Mouse (Mus musculus) CH12.LX (cell line): Measurements from ENCODE around the gene Tlcd1. TPM values are rescaled to one million over a fixed set of nuclear protein-coding genes. Genes with fewer than 3 reads are reported as not detected.

Experiments used
- DNase-seq: peaks from one replicate; pipeline ENCODE4 v3.0.0-alpha.2; 2013; ENCODE audit errors: extremely low read depth
- H3K27ac ChIP-seq: 2 replicates; pipeline ENCODE4 v1.5.1; 2012; ENCODE audit warnings: low read depth, mild to moderate bottlenecking, control low read depth, moderate library complexity; ENCODE audit not compliant: insufficient read depth
- H3K27me3 ChIP-seq: replicated peaks from 2 replicates; pipeline ENCODE3; 2012; ENCODE audit warnings: inconsistent platforms
- H3K36me3 ChIP-seq, 2 experiments: replicated peaks in 1 of 2; 2 replicates each; pipeline versions ENCODE3 to v1.6.1; 2012; ENCODE audit warnings: inconsistent platforms in 1 of 2, low read length in 1 of 2, mild to moderate bottlenecking in 1 of 2, mixed read lengths in 1 of 2, moderate library complexity in 1 of 2; ENCODE audit not compliant: control insufficient read depth in 1 of 2, insufficient read depth in 1 of 2
- H3K4me1 ChIP-seq, 2 experiments: 2 replicates each; pipeline ENCODE4 v1.6.1; 2012; ENCODE audit warnings: inconsistent platforms in 1 of 2, moderate library complexity in 1 of 2; ENCODE audit not compliant: insufficient read depth in 2 of 2, control insufficient read depth in 1 of 2
- H3K4me2 ChIP-seq: 2 replicates; pipeline ENCODE4 v1.6.1; 2012; ENCODE audit warnings: low read depth, mild to moderate bottlenecking, control low read depth; ENCODE audit not compliant: poor library complexity, insufficient read depth, severe bottlenecking
- H3K4me3 ChIP-seq, 3 experiments: fragments of 150-350 bp in 1 of 3; sonication (generic) in 1 of 3; replicated peaks in 1 of 3; 2 replicates each; pipeline versions ENCODE3 to v1.5.1; 2011 to 2012; ENCODE audit warnings: low read depth in 2 of 3, low read length in 2 of 3, mild to moderate bottlenecking in 2 of 3, moderate library complexity in 2 of 3, control low read depth in 1 of 3, improper control_type of control experiment in 1 of 3, inconsistent platforms in 1 of 3, mixed read lengths in 1 of 3; ENCODE audit not compliant: poor library complexity in 1 of 3
- H3K79me2 ChIP-seq: replicated peaks from 2 replicates; pipeline ENCODE4 v1.6.1; 2012; ENCODE audit warnings: mild to moderate bottlenecking, moderate library complexity; ENCODE audit not compliant: control insufficient read depth, poor library complexity, insufficient read depth, severe bottlenecking; ENCODE audit errors: extremely low read depth
- H3K9ac ChIP-seq: 2 replicates; pipeline ENCODE4 v1.6.1; 2012; ENCODE audit warnings: low read depth, mild to moderate bottlenecking, control low read depth, moderate library complexity; ENCODE audit not compliant: insufficient read depth
- H3K9me3 ChIP-seq: replicated peaks from 2 replicates; pipeline ENCODE3; 2012; ENCODE audit warnings: low read length, inconsistent platforms, mixed read lengths
- BHLHE40 ChIP-seq: IDR thresholded peaks from 2 replicates; pipeline ENCODE4 v1.6.1; 2011; ENCODE audit warnings: mild to moderate bottlenecking, low read depth, low read length, improper control_type of control experiment
- CHD1 ChIP-seq: IDR thresholded peaks from 2 replicates; pipeline ENCODE4 v1.6.1; 2012; ENCODE audit warnings: low read depth, low read length, improper control_type of control experiment, inconsistent platforms
- CTCF ChIP-seq, 2 experiments: IDR thresholded peaks in 1 of 2; conservative IDR thresholded peaks in 1 of 2; 2 replicates each; pipeline ENCODE4 v1.5.1; 2011 to 2012; ENCODE audit warnings: low read depth in 2 of 2, low read length in 2 of 2, improper control_type of control experiment in 1 of 2, inconsistent platforms in 1 of 2, mild to moderate bottlenecking in 1 of 2, moderate library complexity in 1 of 2
- ELF1 ChIP-seq: IDR thresholded peaks from 2 replicates; pipeline ENCODE4 v1.6.1; 2014; ENCODE audit warnings: low read depth, mild to moderate bottlenecking, inconsistent platforms, low read length, improper control_type of control experiment
- EP300 ChIP-seq: IDR thresholded peaks from 2 replicates; pipeline ENCODE4 v1.6.1; 2011; ENCODE audit warnings: low read length, improper control_type of control experiment
- ETS1 ChIP-seq: conservative IDR thresholded peaks from 2 replicates; pipeline ENCODE4 v1.6.1; 2012; ENCODE audit warnings: low read depth, mild to moderate bottlenecking, inconsistent platforms, low read length, improper control_type of control experiment, moderate library complexity
- HCFC1 ChIP-seq: IDR thresholded peaks from 2 replicates; pipeline ENCODE4 v1.6.1; 2012; ENCODE audit warnings: low read depth, mild to moderate bottlenecking, inconsistent platforms, low read length, improper control_type of control experiment
- IRF4 ChIP-seq: IDR thresholded peaks from 2 replicates; pipeline ENCODE4 v1.6.1; 2014; ENCODE audit warnings: low read depth, mild to moderate bottlenecking, inconsistent platforms, low read length, improper control_type of control experiment
- JUN ChIP-seq: IDR thresholded peaks from 2 replicates; pipeline ENCODE4 v1.6.1; 2011; ENCODE audit warnings: low read depth, mild to moderate bottlenecking, low read length, improper control_type of control experiment, moderate library complexity; ENCODE audit not compliant: insufficient read depth
- JUND ChIP-seq: conservative IDR thresholded peaks from 2 replicates; pipeline ENCODE4 v1.6.1; 2011; ENCODE audit warnings: low read depth, low read length, improper control_type of control experiment
- MAZ ChIP-seq: IDR thresholded peaks from 2 replicates; pipeline ENCODE4 v1.6.1; 2012; ENCODE audit warnings: low read depth, mild to moderate bottlenecking, inconsistent platforms, low read length, improper control_type of control experiment, moderate library complexity
- MYC ChIP-seq: IDR thresholded peaks from 2 replicates; pipeline ENCODE4 v1.6.1; 2011; ENCODE audit warnings: low read depth, mild to moderate bottlenecking, improper control_type of control experiment, low read length
- NELFE ChIP-seq: IDR thresholded peaks from 2 replicates; pipeline ENCODE4 v1.6.1; 2011; ENCODE audit warnings: low read depth, low read length, improper control_type of control experiment
- NRF1 ChIP-seq: IDR thresholded peaks from 2 replicates; pipeline ENCODE4 v1.6.1; 2014; ENCODE audit warnings: low read depth, mild to moderate bottlenecking, inconsistent platforms, low read length, improper control_type of control experiment, moderate library complexity
- PAX5 ChIP-seq: IDR thresholded peaks from 2 replicates; pipeline ENCODE4 v1.6.1; 2012; ENCODE audit warnings: low read length, inconsistent platforms, mixed read lengths
- POLR2AphosphoS2 ChIP-seq: IDR thresholded peaks from 2 replicates; pipeline ENCODE4 v1.6.1; 2011; ENCODE audit warnings: low read depth, low read length, improper control_type of control experiment
- RCOR1 ChIP-seq: conservative IDR thresholded peaks from 2 replicates; pipeline ENCODE4 v1.6.1; 2012; ENCODE audit warnings: low read depth, mild to moderate bottlenecking, inconsistent platforms, low read length, improper control_type of control experiment
- SMC3 ChIP-seq: IDR thresholded peaks from 2 replicates; pipeline ENCODE4 v1.6.1; 2011; ENCODE audit warnings: low read depth, low read length, improper control_type of control experiment
- TBP ChIP-seq: conservative IDR thresholded peaks from 2 replicates; pipeline ENCODE4 v1.6.1; 2011; ENCODE audit warnings: low read depth, low read length, improper control_type of control experiment
- UBTF ChIP-seq: IDR thresholded peaks from 2 replicates; pipeline ENCODE4 v1.6.1; 2012; ENCODE audit warnings: low read depth, mild to moderate bottlenecking, inconsistent platforms, low read length, improper control_type of control experiment, moderate library complexity
- USF1 ChIP-seq: IDR thresholded peaks from 2 replicates; pipeline ENCODE4 v1.6.1; 2014; ENCODE audit warnings: low read depth, mild to moderate bottlenecking, inconsistent platforms, low read length, improper control_type of control experiment
- USF2 ChIP-seq: conservative IDR thresholded peaks from 2 replicates; pipeline ENCODE4 v1.6.1; 2011; ENCODE audit warnings: low read depth, low read length, improper control_type of control experiment
- ZKSCAN1 ChIP-seq: IDR thresholded peaks from 2 replicates; pipeline ENCODE4 v1.6.1; 2012; ENCODE audit warnings: low read depth, inconsistent platforms, low read length, improper control_type of control experiment, borderline replicate concordance
- ZMIZ1 ChIP-seq: IDR thresholded peaks from 2 replicates; pipeline ENCODE4 v1.6.1; 2012; ENCODE audit warnings: low read depth, mild to moderate bottlenecking, inconsistent platforms, low read length, improper control_type of control experiment
- dilution Hi-C: fragments of 300-500 bp; cut with MboI; formaldehyde crosslinking; loops from 2 replicates; pipeline ENCODE4 v1.14.3; 2020; ENCODE audit warnings: low sequenced_read_pairs; ENCODE audit not compliant: extremely low pct_unique_long_range_greater_than_20kb, extremely low pct_ligation_motif_present
- in situ Hi-C: fragments of 300-500 bp; cut with MboI; formaldehyde crosslinking; loops from 3 replicates; pipeline ENCODE4 v1.14.3; 2019; ENCODE audit warnings: low sequenced_read_pairs, low pct_ligation_motif_present, low pct_unique_long_range_greater_than_20kb, mixed read lengths
- polyA plus RNA-seq: library from polyadenylated mRNA; unstranded; fragments of >175 nt; gene quantifications from 2 replicates; pipeline ENCODE4 v1.2.1, GENCODE M21; 2012; ENCODE audit warnings: low read depth; ENCODE audit not compliant: insufficient read length
- total RNA-seq, 2 experiments: library from RNA; depleted of rRNA; stranded (reverse); fragments of 300-350 nt in 1 of 2; fragments of >200 nt in 1 of 2; gene quantifications; 2 replicates each; pipeline ENCODE4 v1.2.3; 2012 to 2014

The Tlcd1 gene
- total and polyA plus RNA-seq, 3 experiments, result 15.6 to 20.3 (median 16.4) TPM

- in situ Hi-C loops (no loop called here), dilution Hi-C loops (no loop called here)
- Histone ChIP-seq H3K4me3 (no peak overlapping the region), H3K79me2 (no peaks in the 10 kb centered on the region), H3K4me2 (no peak overlapping the region), H3K9ac (no peak overlapping the region), H3K36me3 (peaks cover 40 to 55% of the 10 kb centered on the region in 2 experiments), H3K27ac (no peak overlapping the region), H3K4me1 (peaks cover 5 to 16% of the 10 kb centered on the region in 2 experiments; a peak in 3 of 4 replicates), H3K9me3 (no peaks in the 10 kb centered on the region), H3K27me3 (no peaks in the 10 kb centered on the region)
- TF ChIP-seq ZKSCAN1, result no peak
- DNase-seq, result no peak
Measured at GRCm38 (mm10) chr11:78202372-78202771, 25.9 kb downstream of the Tlcd1 start.

- in situ Hi-C loops (no loop called here), dilution Hi-C loops (no loop called here)
- no peak overlapping the region for H3K27ac ChIP-seq
- no peak overlapping the region for H3K9ac ChIP-seq
- peaks cover 59 to 74% of the 10 kb centered on the region in 2 experiments for H3K36me3 ChIP-seq
- no peak overlapping the region for H3K4me2 ChIP-seq
- H3K4me1 ChIP-seq, result peaks cover 5 to 16% of the 10 kb centered on the region in 2 experiments; a peak in 3 of 4 replicates
- H3K79me2 ChIP-seq, result no peaks in the 10 kb centered on the region
- no peaks in the 10 kb centered on the region for H3K27me3 ChIP-seq
- H3K9me3 ChIP-seq, result no peaks in the 10 kb centered on the region
- TF ChIP-seq MYC (no peak), PAX5 (no peak), CTCF (conservative IDR thresholded peaks at IDR 0.05 in 1 of 2, IDR thresholded peaks at IDR 0.05 in 1 of 2; ENCODE audit: low read depth in 2 of 2, low read length in 2 of 2) (no peak), BHLHE40 (no peak), IRF4 (no peak), RCOR1 (no peak), NRF1 (no peak), SMC3 (no peak), USF2 (no peak), NELFE (no peak), ZMIZ1 (no peak)
- no peak overlapping the region for H3K4me3 ChIP-seq
- no peak for DNase-seq
Measured at GRCm38 (mm10) chr11:78204287-78204686, 27.8 kb downstream of the Tlcd1 start.

GRCm38 (mm10) chr11:78205361-78206206 is 29.1 kb downstream of the Tlcd1 start:
- no peaks in the 10 kb centered on the region for H3K79me2 ChIP-seq
- no peak overlapping the region for H3K4me3 ChIP-seq
- no peak overlapping the region for H3K9ac ChIP-seq
- H3K4me2 ChIP-seq, result no peak overlapping the region
- no peak for TF ChIP-seq USF2
- no peak for TF ChIP-seq JUN
- TF ChIP-seq POLR2AphosphoS2, result no peak
- TF ChIP-seq SMC3, result no peak
- TF ChIP-seq JUND, result no peak
- no peak for TF ChIP-seq TBP
- TF ChIP-seq CHD1, result no peak
- no peak for TF ChIP-seq HCFC1
- TF ChIP-seq ETS1, result no peak
- TF ChIP-seq EP300, result no peak
- TF ChIP-seq UBTF, result no peak
- no peak for TF ChIP-seq NRF1
- no peak for TF ChIP-seq USF1
- TF ChIP-seq MYC, result no peak
- TF ChIP-seq ELF1, result no peak
- TF ChIP-seq MAZ, result no peak
- TF ChIP-seq, all 38 proteins: peak for 0
- DNase-seq, result no peak
- no peaks in the 10 kb centered on the region for H3K9me3 ChIP-seq
- no peaks in the 10 kb centered on the region for H3K27me3 ChIP-seq
- H3K27ac ChIP-seq, result no peak overlapping the region
- peaks cover 70 to 87% of the 10 kb centered on the region in 2 experiments for H3K36me3 ChIP-seq
- H3K4me1 ChIP-seq, result peaks cover 5 to 16% of the 10 kb centered on the region in 2 experiments; a peak in 3 of 4 replicates
- dilution Hi-C loops (no loop called here), in situ Hi-C loops (no loop called here)
